Mouse (Mus musculus) adrenal gland, postnatal 10 days (tissue): ENCODE measurements around the gene Fam3c. TPM values are rescaled to one million over a fixed set of nuclear protein-coding genes. Genes with fewer than 3 reads are reported as not detected.
"Not testable (repeated sequence)": the region's sequence is repeated elsewhere in the genome, so short reads cannot be mapped to it uniquely, and the experiment has no call there.

Experiments
- DNase-seq: peaks from one replicate; pipeline ENCODE4 v3.0.0; 2021; ENCODE audit warnings: mixed read lengths
- total RNA-seq, 2 experiments: library from RNA; stranded (reverse); gene quantifications; 2 replicates each; pipeline ENCODE4 v1.2.3; 2021

Gene Fam3c
- total RNA-seq, 2 experiments from 2014 or later: 46.4 to 52.2 TPM

DNA sequence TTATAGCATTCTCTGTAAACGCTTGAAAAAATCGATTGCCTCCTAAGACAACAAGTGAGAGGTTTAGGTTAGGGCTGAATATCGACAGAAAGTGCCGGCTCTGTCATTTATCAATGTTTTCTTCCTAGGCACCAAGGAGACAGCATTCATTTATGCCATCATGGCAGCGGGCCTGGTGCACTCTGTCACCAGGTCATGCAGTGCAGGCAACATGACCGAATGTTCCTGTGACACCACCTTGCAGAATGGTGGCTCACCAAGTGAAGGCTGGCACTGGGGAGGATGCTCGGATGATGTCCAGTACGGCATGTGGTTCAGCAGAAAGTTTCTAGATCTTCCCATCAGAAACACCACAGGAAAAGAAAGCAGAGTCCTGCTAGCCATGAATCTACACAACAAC, 65.3 kb downstream of the Fam3c start:
- DNase-seq: no peak

DNA sequence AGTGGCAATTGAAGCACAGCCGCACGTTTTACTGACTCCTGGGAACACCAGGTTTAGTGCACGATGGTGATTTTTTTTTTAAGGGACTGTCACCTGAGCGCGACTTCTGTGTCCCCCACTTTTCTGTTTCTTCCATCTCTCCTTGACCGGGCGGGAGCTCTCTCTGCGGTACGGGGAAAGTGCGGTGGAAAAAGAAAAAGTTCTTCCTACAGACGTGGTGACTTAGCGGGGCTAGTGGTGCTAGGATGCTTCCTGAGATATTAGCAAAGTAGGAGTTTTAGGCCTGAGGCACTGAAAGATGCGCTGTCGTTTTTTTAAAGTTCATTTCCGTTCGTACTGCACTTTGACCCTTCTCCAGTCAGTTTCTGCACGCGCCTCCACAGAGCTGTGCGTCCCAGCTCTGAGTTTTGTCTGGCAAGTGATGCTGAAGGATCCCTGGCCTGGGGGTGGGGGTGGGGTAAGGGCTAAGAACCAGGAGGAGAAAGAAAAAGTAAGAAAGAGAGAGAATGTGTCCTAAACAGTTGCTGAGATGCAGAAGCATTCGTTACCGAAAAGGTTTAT, 66.5 kb downstream of the Fam3c start:
- DNase-seq: no peak

DNA sequence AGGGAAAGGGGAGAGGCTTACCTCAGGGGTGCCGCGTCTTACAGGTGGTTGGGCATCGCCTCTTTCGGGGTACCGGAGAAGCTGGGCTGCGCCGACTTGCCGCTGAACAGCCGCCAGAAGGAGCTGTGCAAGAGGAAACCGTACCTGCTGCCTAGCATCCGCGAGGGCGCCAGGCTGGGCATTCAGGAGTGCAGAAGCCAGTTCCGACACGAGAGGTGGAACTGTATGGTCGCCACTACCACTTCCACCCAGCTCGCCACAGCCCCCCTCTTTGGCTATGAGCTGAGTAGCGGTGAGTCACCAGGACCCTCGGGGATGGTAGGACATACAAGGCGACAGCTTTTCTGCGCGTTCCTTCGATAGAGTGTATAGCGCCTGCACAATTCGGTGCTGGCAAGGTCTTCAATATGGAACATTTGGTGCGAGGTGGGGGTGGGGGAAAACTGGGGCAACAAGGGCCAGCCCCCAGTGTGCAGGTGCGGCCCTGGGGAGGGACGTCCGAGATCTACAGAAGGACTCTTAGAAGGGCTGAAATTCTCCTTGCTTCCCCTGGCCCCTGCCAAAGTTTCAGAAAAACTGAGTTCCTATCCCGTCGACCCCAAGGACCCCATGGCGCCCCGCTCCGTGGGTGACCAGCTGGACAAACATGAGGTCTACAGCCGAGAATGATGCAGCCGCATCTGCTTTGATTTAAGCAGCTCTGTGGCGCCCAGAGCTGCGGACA, 67.1 kb downstream of the Fam3c start:
- peak; percentile 26 for DNase-seq

DNA sequence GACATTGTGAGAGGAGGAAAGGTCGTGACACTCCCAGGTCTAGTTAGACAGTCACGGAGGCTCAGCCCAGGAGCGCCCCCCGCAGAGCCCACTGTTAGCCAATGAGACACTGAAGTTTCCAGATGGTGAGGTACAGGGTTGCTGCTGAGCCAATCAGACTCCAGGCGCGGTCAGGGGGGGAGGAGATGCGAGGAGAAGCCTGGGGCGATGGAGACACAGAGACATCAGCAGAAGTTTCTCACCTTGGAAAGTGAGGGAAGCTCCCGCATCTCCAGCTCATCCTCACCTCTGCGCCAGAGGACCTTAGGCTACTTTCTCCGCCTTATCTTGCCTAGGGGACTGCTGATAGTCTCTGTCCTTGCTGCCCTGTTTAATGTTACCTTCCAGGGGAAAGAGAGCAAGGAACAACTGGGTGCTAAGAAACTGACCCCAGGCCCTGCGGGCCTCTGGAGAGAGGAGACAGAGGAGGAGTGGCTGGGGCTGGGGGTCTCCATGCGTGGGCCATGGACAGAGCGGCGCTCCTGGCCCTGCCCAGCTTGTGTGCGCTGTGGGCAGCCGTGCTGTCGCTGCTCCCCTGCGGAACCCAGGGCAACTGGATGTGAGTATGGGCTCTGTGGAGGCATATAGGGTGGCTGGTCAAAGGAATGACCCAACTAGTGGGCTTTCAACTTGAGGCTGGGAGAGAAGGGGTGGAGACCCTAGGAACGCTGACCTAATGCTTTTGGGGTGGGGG, 67.9 kb downstream of the Fam3c start, which contains the start of gene Wnt16:
TSS of gene Wnt16 (plus strand) at position 224 of the 733 bp plus-strand sequence.
- peak; percentile 20 for DNase-seq

DNA sequence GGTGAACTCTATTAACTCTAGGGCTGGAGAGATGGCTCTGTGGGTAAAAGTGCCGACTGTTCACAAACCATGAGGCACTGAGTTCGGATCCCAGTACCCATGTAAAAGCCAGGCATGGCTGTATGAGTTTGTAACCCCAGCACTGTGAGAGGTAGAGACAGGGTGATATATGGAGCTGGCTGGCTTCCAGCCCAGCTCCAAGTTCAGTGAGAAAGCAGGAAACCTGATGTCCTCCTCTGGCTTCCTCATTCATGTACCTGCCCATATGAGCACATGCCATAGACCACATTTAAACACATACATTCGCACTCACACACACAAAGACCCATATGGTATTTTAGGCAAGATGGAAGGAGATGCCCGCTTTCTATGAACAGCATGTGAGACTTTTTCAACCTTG, 73.6 kb downstream of the Fam3c start:
- no peak for DNase-seq

DNA sequence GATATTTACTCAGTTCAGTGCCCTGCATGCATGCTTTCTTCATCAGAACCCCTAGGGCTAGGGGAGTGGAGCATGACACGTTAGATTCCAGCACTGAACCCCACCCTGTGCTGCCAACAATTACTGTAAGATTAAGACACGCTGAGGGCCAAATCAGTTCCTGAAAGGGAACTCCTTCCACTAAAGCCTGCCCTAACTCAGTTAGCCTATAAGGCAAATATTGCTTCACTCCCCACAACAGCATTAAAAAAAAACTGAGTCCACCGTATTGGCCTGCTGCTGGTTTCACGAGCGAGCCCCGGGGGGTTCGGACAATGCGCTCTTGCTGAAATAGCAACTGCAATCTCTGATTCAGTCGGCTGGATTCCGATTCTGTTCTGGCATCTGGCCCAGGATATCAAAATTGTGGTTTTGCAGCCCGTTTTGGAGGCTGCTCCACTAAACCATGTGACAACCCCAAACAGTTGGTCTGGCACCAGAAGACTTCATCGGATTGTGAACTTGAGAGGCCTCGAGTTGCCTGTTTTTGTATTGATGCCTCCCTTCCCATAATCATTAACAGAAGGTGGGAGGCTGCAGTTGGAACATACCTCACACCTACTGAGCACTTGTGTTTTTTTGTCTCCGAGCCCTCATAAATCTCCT, 75.7 kb downstream of the Fam3c start:
- DNase-seq: peak; percentile 79

DNA sequence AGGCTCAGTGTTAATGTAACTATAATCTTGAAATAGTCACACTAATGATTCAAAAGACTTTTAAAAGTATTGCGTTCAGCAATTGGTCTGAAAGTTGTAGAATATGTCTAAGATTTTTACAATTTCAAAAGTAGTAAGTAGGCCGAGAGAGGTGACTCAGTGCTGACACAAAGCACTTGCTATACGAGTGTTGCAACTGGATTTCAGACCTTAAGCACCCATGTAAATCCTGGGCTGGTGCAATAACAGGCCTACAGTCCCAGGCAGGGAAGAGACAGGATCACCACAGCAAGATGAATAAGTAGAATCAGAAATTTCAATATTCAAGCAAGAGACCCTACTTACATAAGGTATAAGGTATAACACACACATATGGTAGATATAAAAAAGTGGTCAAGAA, 78.1 kb downstream of the Fam3c start:
- no peak for DNase-seq

DNA sequence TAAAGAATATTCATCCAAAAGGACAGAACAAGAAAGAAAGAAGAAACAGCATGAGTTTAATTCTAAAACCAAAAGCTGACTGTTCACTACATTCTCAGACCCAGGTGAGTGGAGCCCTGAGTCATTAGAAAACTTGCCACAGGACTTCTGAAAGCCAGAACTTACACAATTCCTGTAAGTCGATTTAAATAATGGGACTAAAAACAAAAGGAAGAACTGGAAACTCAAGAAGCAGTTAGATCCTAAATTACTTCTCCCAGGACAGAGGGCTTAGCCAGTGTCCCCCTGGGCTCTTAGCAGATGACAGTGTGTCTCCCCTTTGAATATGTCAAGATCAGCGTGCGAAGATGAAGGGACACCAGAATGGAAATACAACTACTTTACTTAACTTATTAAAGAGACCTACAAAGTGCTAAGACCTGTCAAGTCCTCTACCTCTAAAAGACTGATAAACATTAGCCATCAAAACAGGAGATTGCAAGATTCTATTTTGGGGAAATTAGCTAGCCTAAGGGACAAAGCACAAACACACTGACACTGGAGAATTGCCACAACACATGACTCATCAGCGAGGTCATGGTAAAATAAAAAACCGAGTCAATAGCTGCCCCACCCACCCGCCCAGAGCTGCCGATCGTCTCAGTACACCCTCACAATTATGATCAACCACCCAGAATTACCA, 86.1 kb downstream of the Fam3c start:
- peak; percentile 62 for DNase-seq

DNA sequence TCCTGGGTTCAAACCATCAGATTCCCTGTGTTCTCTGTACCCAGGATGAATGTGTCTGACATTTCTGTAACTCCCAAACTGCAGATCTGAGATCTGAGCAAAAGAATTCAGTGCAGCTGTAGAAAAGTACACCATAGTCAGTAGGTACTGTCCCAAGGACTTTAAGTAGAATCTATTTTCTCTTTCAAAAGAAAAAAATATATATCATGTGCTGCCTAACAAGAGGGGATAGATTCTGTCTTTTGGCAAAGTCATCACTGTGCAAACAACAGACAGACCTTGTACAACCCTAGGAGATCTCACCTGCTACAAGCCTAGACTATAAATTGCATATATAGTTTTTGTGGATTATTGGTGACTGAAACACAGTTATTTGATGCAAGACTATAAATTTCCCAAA, 87.4 kb downstream of the Fam3c start:
- DNase-seq: no peak

DNA sequence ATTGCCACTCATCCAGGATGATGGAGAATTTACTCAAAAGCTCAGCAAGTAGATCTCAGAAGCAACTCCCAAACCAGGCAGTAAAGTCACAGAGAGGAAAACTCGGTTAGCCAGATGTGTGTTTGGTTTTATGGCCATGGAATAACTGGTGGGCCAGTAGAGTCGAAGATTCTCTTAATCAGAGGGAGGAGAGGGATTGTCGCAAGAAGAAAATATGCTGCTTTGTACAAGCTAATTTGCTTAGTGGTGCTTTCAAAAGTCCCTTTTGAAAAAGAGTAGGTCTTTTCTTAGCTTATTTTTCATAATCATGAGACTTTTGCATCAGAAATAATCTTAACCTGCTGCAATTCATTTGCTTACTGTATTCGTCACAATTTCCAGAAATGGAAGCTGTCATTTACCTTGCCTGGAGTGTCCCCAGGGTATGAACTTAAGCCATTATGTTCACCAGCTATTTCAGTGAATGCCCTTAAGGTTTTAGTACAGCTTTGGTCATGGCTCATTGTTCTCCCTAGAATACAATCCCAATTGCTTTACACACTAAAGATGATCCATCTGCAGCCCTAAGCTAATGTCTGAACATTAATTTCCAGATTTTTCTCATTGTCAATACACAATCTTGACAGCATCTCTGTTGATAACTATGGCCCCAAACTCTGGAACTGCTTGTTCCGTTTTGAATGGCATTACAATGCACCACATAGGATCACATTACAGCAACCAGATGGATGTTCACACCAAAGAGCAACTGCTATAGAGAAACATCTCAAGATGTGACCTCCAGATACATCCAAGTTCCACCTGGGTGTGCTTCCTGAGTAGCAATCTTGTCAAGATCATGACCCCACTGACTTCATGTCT, 88.0 kb downstream of the Fam3c start:
- DNase-seq: no peak

DNA sequence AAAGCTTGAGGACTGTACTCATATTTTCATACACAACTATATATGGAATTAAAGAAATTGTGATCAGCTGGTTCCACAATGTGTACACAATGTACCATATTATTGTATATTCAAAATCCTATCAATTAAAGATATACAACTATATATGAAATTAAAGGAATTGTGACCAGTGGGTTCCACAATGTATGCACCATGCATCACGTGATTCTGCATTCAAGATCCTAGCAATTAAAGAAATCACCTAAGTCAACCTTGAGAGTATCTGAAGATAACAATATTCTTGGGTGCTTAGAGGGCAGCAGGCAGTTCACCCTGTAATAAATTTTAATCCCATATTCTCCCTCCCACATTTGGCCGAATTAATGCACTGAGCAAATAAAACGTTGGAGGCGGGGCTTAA, 90.0 kb downstream of the Fam3c start:
- no peak for DNase-seq

DNA sequence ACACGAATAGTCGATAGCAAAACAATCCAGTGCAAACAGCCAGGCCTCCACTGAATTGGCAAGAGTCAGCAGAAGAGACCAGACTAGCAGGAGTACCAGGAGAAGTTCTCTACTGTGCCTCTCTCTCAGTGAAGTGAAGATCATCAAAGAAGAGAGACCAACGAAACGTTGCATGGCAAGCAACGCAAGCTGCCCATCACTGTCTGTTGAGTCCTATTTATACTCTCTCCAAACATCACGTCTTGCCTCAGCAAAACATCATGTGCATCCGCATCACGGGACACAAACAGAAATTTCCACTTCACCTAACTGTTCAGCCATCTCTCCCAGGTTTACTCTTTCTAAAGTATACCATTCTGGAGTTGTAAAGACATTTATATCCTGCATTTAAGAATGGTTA, 91.9 kb downstream of the Fam3c start:
- DNase-seq: not testable (repeated sequence)

DNA sequence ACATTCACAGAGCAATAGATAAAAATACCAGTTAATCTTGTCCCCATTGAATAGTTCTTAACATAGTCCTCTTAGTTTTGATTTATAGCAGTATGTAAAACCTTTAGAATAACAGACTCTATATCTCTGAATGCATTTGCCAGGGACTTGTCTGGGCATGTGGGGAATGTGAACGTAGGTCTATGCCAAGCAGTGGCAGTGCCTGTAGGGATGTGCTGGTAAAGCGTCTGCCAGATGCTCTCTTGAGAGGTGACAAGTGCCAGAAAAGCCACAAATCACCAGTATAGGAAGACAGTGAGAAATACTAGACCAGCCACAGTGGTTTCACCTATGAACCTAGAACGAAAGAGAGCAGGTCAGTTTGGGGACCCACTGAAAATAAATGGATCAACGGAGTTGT, 93.5 kb downstream of the Fam3c start:
- DNase-seq: no peak

DNA sequence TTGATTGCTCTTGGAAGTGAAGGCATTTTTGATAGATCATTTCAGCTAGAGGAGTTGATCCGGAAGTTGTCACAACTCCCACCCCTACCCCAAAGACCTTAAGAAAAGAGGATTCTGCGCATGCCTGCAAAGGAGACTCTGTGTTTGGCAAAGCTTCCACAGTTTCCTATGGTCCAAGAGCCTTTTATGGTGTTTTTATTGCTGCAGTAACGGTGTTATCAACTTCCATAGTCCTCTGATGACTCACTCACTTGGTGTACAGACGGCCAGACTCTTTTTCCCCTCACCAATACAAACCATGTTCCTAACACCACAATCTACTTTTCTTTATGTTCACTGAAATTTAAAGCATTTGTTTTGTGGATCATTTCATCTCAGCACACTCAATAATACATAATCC, 97.3 kb downstream of the Fam3c start:
- no peak for DNase-seq

Other genes with a start within 250 kb of the Fam3c start
- 1 to 10 TPM in 1 of 2 experiments, under 1 TPM in 1; 0.69 to 2.5 TPM for gene Wnt16, start 68.0 kb downstream of the Fam3c start, total RNA-seq